Mouse (Mus musculus) liver, postnatal 0 days (tissue): ENCODE data around the gene Sptbn4.

Experiments used
- CTCF ChIP-seq: sonication (generic); IDR thresholded peaks from 2 replicates; pipeline ENCODE4 v1.5.1; 2016; ENCODE audit warnings: antibody characterized with exemption, low read depth
- EP300 ChIP-seq: IDR thresholded peaks from 2 replicates; pipeline ENCODE4 v1.6.1; 2016; ENCODE audit warnings: antibody characterized with exemption, low read depth, mild to moderate bottlenecking

DNA sequence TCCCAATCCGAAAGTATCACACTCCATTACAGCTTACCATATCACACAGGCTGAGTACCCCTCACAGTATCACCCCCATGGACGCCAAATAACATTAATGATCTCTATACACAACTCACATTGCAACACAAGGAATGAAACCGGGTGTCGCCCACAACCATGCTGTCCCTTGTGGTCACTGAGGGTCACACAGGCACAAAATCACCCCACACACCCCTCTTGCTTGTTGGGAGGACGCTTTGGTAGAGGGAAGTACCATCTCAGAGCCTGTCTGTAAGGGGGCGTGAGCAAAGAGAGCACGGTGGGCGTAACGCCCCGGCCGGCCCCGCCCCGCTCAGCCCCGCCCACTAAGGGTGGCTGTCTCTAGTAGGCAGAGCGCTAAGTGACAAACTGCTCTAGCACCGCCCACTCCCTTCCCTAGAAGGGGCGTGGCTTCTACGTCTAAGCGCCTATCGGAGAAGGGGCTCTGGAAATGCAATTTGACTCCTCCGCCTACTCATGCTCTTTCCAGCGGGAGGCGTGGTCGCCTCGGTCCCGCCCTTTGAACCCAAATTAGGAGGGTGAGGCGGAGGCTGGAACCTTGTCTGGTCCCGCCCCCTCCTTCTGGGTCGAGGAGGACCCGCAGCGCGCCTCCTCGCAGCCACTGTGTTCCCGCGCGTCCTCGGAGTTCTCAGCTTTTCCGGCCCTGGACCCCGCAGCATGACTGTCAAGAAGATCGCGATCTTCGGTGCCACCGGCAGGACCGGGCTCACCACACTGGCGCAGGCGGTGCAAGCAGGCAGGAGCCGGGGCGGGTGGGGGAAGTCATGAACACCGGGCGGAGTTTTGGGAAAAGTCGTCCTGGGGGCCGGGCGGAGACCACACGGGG lies at the start of gene Sptbn4, which contains the start of gene Blvrb:
- TF ChIP-seq CTCF (peak; percentile 37), EP300 (peak; percentile 4; the same call in 1 of the 2 replicates)
